Mouse (Mus musculus): ENCODE data around the gene Prkn.

Prkn gene

DNA sequence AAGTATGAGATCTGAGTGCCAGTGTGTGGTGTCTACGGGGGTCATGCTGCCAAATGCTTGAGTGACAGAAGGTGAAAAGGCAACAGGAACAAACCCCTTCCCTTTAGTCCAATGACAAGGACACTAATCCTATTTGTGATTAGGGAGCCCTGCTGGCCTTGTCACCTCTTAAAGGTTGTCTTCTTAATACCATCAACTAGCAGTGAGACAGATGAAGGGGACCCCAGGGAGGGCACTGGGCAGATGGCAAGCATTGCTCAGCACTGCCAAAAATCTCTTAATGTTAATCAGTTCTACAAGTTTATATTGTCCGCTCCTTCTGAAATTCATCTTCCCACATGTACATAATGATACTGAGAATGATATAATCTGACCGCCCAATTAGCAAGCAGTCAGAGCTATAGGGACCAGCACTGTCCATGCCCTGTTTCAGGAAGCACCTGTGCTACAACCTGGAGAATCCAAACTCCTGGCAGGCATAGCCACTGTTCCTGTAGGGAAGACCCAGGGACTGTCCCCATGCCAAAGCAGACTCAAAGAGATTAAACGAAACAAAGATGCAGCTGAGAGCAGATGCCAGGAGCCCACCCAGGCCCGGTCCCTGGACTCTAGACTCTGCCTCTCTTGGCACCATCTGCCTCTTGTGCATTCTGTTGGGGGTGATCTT, 1250.2 kb downstream of the Prkn start:
- in situ Hi-C loops (cut with MseI, MboI) = no loop called here

DNA sequence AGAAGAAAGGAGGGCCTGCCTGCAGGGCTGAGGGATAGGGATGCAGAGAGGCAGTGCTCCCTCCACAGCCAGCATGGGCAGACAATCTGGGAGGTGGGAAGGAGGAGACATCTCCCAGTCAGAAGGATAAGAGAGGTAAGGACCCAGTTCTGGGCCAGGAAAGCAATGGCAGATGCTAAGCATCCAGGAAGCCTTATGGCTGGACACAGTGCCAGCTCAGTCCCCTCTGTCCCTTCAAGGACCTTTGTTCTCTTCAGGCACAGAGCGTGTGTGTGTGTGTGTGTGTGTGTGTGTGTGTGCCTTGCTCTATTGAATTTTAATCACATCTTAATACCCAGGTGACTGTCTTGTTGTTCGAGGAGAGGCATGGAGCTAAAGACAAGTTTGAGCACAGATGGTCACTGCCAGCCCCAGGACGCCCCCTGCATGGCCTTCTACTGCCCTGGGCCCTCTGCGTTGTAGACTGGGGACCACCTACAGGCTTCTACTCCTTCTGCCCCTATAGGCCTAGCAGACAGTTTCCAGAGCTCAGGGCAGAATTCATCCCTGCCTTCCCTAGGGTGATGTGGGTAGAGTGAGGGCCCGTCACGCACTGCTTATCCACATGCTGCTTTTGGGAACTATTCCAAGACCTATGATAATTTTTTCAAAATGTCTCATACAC, 1252.8 kb downstream of the Prkn start:
- in situ Hi-C loops (cut with MseI, MboI) = no loop called here

DNA sequence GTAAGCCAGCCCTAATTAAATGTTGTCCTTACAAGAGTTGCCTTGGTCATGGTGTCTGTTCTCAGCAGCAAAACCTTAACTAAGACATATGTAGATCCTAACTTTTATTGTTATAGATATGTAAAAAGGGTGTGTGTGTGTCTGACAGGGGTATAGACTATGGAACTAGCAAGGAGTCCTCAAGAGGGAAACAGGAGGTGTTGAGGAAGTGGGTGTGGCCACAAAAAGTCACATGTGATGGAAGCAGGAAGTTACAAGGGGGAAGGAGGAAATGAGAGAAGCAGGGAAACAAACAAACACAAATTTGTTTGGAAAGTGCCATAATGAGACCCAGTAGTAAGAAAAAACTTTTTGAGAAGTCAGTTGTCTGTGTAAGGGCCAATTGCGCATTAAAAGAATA, 1253.8 kb downstream of the Prkn start:
- in situ Hi-C loops (cut with MseI, MboI) = no loop called here

DNA sequence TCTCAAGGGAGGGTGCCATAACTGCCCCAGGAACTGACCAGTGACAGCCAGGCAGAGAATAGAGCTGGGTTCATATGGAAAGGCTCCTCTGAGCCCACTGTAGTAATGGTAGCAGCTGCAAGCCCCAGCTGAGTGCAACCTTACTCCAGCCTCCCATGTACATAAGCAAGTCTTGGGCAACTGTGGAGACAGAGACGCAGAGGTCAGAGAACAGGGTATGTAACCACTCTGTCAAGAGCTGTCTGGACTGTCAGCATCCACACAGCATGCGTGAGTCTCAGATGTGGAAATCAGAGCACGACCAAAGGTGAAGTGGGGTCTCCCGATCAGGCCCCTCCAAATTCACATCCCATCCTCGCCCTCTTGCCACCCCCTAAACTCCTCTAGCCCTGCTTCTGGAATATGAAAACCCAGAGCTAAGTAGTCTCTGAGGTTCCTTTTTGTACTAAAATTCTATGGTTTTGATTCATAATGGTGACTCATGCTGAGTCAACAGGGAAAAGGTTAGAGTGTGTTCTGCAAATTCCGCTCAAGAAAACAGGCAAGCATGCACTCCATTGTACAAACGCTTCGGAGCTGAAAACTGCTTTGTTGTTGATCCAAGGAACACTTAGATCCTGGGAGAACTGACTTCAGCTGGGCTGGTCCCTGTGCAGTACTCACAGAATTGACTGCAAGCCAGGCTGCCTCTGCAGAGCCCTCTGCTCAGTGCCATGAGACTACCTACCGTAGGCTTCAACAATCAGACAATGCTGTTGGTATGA, 1254.8 kb downstream of the Prkn start:
- in situ Hi-C loops (cut with MseI, MboI) = no loop called here

DNA sequence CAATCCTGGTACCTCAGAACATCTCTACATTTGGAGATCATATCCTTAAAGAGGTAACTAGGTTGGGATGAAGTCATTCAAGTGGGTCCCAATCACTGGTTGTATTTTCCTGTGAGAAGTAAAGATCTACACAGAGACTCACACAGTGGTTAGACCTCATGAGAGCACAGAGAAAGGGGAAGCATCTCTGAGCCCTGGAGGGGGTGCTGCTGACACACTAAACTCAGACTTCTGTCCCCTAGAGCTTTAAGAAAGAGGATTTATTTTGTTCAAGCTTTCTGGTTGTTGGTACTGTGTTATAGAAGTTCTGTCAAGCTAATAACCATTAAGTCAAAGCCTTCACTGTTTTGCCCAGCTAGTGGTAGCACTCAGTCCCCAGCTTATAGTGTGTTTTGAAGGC, 1259.2 kb downstream of the Prkn start:
- in situ Hi-C loops (cut with MseI, MboI) = no loop called here

DNA sequence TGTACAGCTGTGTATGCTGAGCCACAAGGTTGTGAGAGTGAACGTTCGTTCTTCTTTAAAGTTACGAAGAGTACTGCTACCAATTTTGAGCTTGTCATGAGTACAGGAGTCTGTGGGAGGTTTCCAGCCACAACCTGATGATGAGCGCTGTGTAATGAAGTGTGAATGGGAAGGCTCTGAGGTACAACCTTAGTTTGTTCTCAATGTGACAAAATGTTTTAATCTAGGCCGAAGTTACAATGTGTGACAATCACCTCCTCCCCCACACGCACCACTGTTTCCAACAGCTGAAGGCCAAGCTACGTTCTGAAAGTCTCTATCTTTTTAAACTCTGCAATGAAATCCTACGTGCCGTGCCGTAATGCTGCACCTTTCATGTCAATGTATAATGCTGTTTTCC, 1262.1 kb downstream of the Prkn start:
- in situ Hi-C loops (cut with MseI, MboI) = loop anchor here in 1 of 2 experiments (5.0 kb wide), 1 partner anchor 65 kb away; no protein-coding TSS in a partner anchor

DNA sequence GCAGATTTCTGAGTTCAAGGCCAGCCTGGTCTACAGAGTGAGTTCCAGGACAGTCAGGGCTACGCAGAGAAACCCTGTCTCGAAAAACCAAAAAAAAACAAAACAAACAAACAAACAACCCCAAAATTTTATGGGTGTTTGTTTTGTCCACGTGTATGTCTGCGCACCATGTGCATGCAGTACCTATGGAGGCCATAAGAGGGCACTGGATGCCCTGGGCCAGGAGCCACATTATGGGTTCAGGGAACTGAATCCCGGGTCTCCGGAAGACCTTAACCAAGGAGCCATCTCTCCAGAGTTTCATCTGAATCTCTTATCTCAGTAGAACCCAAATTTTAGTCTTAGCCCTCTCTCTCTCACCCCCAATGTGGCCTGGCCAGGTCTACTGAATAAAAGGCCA, 1263.6 kb downstream of the Prkn start:
- in situ Hi-C loops (cut with MseI, MboI) = loop anchor here in 1 of 2 experiments (5.0 kb wide), 1 partner anchor 66 kb away; no protein-coding TSS in a partner anchor

DNA sequence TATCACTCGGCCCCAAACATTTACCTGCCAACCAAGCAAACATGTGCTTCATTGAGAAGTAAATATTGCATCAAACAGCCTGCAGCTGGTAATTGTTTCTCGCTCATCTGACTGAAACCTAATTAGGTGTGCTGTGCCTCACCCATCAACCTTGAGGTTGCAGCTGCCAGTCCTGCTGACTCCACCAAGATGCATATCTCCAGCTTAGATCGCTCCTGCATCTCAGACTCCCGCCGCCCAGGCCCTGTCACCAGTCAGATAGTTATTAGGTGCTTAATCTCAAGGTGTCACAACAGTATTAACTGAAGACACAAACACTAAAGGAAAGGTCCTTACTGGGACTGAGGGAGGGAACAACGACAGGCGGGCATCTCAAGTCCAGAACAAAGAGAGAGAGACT, 1264.1 kb downstream of the Prkn start:
- in situ Hi-C loops (cut with MseI, MboI) = loop anchor here in 1 of 2 experiments (5.0 kb wide), 1 partner anchor 67 kb away; no protein-coding TSS in a partner anchor

DNA sequence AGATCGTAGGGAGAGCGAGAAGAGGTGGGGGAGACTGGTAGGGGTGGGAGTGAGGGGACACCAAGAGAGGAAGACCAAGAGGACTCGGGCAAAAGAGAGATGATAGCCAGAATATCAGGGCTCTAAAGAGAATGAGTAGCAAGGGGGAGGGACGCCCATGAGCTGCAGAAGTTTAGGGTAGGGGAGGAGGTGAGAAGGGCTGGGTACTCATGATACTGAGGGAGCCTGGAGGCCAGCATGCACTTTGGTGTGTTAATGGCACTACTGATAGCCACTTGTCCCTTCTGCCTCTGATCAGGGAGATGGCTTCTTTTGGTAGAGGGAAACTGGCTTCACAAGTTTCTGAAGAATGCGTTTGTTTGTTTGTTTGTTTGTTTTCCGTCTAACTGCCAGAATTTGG, 1264.5 kb downstream of the Prkn start:
- in situ Hi-C loops (cut with MseI, MboI) = loop anchor here in 1 of 2 experiments (5.0 kb wide), 1 partner anchor 67 kb away; no protein-coding TSS in a partner anchor

DNA sequence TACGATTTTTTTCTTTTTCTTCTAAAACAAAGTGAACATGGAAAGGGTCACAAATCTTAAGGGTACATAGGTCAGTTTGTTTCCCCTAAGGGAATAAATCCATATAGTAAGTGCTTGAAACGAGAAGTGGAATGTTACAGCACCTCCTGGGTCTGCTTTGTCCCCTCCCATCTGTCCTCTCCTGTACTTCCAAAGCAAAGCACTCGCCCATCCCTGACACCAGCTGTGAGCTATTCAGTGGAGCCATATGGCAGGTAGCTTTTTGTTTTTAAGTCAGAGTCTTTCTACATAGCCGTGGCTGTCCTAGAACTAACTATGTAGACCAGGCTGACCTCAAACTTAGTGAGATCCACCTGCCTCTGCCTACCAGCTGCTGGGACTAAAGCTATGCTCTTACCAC, 1266.1 kb downstream of the Prkn start:
- in situ Hi-C loops (cut with MseI, MboI) = no loop called here

Measured in mouse trophoblast stem cell (cell line).